Mouse (Mus musculus) G1E (cell line): ENCODE data around the gene Ldlrad3.

Source experiments
- CTCF ChIP-seq: IDR thresholded peaks from 2 replicates; pipeline ENCODE4 v1.5.1; 2012; ENCODE audit warnings: low read depth, low read length, inconsistent platforms, mixed read lengths
- GATA1 ChIP-seq: IDR thresholded peaks from 2 replicates; pipeline ENCODE4 v1.6.1; 2012; ENCODE audit warnings: borderline replicate concordance, low read length, inconsistent platforms, mixed read lengths
- POLR2AphosphoS5 ChIP-seq: IDR thresholded peaks from 2 replicates; pipeline ENCODE4 v1.6.1; 2012; ENCODE audit warnings: low read depth, low read length, inconsistent platforms; ENCODE audit not compliant: insufficient replicate concordance
- TAL1 ChIP-seq: conservative IDR thresholded peaks from 2 replicates; pipeline ENCODE4 v1.6.1; 2012; ENCODE audit warnings: low read depth, low read length, inconsistent platforms, mixed read lengths

DNA sequence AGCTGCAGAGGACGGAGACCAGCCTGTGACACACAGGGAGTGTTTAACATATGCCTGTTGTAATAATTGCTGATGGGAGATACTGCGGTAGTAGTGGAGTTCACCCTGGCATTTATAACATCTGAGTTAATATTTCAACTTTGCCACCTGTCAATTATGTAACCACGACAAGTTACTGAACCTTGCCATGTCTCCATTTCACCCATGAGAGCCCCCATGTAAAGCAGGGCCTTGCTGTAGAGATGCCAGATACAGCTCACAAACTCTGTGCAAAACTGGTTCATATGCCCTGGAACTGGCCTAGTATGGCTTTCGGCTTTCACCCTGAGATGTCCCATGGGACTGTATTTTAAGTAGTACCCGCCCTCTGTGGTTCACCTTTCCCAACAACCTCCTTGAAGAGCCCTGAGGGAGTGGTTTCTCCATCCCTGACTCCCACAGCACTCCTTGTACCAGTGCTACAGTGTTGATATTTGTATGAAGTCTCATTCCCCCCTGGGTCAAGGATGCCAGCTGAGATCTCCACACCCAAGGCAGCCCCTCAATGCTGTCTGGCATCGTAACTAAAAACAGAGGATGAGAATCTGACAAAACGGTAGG, 122.2 kb downstream of the Ldlrad3 start:
- TF ChIP-seq CTCF (no peak), GATA1 (no peak), POLR2AphosphoS5 (no peak), TAL1 (no peak)
